Mouse (Mus musculus): ENCODE measurements at regions not wholly inside any gene's neighbourhood (a gene's known extent, or its start where the extent isn't known, plus 50 kb on each side); places are given as distances from the start of the nearest gene placed in this dataset.

GRCm38 (mm10) chr15:68811041-68811440 is 2310.3 kb upstream of the Lrrc6 start:
- Histone ChIP-seq H3K27ac (ENCODE audit: control insufficient read depth, insufficient read depth, low read depth, low read length, poor library complexity) (no peak overlapping the region), H3K4me1 (ENCODE audit: control insufficient read depth, insufficient read depth, low read length) (no peaks in the 10 kb centered on the region), H3K4me3 (replicated peaks; ENCODE audit: control insufficient read depth, low read depth, low read length) (no peak overlapping the region)
- WGBS: 76% methylated on average over 4 of the region's 4 CpGs
- TF ChIP-seq CTCF (IDR thresholded peaks at IDR 0.05; ENCODE audit: control insufficient read depth, insufficient read depth, low read length): no peak
- no peak for TF ChIP-seq POLR2A (IDR thresholded peaks at IDR 0.05; ENCODE audit: borderline replicate concordance, control insufficient read depth, low read depth, low read length)

GRCm38 (mm10) chr15:68810593-68810992 is 2309.9 kb upstream of the Lrrc6 start:
- Histone ChIP-seq H3K4me1 (ENCODE audit: control insufficient read depth, insufficient read depth, low read length) (no peaks in the 10 kb centered on the region), H3K27ac (ENCODE audit: control insufficient read depth, insufficient read depth, low read depth, low read length, poor library complexity) (no peak overlapping the region), H3K4me3 (replicated peaks; ENCODE audit: control insufficient read depth, low read depth, low read length) (no peak overlapping the region)
- WGBS: 77% methylated on average over 6 of the region's 6 CpGs
- TF ChIP-seq POLR2A (IDR thresholded peaks at IDR 0.05; ENCODE audit: borderline replicate concordance, control insufficient read depth, low read depth, low read length) (no peak), CTCF (IDR thresholded peaks at IDR 0.05; ENCODE audit: control insufficient read depth, insufficient read depth, low read length) (no peak)

GRCm38 (mm10) chr15:68808175-68808574 is 2307.5 kb upstream of the Lrrc6 start:
- no peak overlapping the region for H3K27ac ChIP-seq (ENCODE audit: control insufficient read depth, insufficient read depth, low read depth, low read length, poor library complexity)
- no peak overlapping the region for H3K4me3 ChIP-seq (replicated peaks; ENCODE audit: control insufficient read depth, low read depth, low read length)
- TF ChIP-seq CTCF (IDR thresholded peaks at IDR 0.05; ENCODE audit: control insufficient read depth, insufficient read depth, low read length) (no peak), POLR2A (IDR thresholded peaks at IDR 0.05; ENCODE audit: borderline replicate concordance, control insufficient read depth, low read depth, low read length) (no peak)
- H3K4me1 ChIP-seq (ENCODE audit: control insufficient read depth, insufficient read depth, low read length): no peaks in the 10 kb centered on the region
- 71% methylated on average over 1 of the region's 1 CpGs for WGBS

GRCm38 (mm10) chr15:68804254-68804653 is 2303.5 kb upstream of the Lrrc6 start:
- Histone ChIP-seq H3K4me3 (replicated peaks; ENCODE audit: control insufficient read depth, low read depth, low read length) (no peak overlapping the region), H3K27ac (ENCODE audit: control insufficient read depth, insufficient read depth, low read depth, low read length, poor library complexity) (no peak overlapping the region), H3K4me1 (ENCODE audit: control insufficient read depth, insufficient read depth, low read length) (no peaks in the 10 kb centered on the region)
- no peak for TF ChIP-seq CTCF (IDR thresholded peaks at IDR 0.05; ENCODE audit: control insufficient read depth, insufficient read depth, low read length)
- no peak for TF ChIP-seq POLR2A (IDR thresholded peaks at IDR 0.05; ENCODE audit: borderline replicate concordance, control insufficient read depth, low read depth, low read length)
- WGBS: 95% methylated on average over 1 of the region's 1 CpGs

GRCm38 (mm10) chr15:68801763-68802162 is 2301.1 kb upstream of the Lrrc6 start:
- 68% methylated on average over 4 of the region's 4 CpGs for WGBS
- Histone ChIP-seq H3K4me3 (replicated peaks; ENCODE audit: control insufficient read depth, low read depth, low read length) (no peak overlapping the region), H3K4me1 (ENCODE audit: control insufficient read depth, insufficient read depth, low read length) (no peaks in the 10 kb centered on the region), H3K27ac (ENCODE audit: control insufficient read depth, insufficient read depth, low read depth, low read length, poor library complexity) (no peak overlapping the region)
- TF ChIP-seq POLR2A (IDR thresholded peaks at IDR 0.05; ENCODE audit: borderline replicate concordance, control insufficient read depth, low read depth, low read length): no peak
- no peak for TF ChIP-seq CTCF (IDR thresholded peaks at IDR 0.05; ENCODE audit: control insufficient read depth, insufficient read depth, low read length)

- H3K4me1 ChIP-seq (ENCODE audit: control insufficient read depth, insufficient read depth, low read length): no peaks in the 10 kb centered on the region
- WGBS: 65% methylated on average over 2 of the region's 2 CpGs
- no peak overlapping the region for H3K27ac ChIP-seq (ENCODE audit: control insufficient read depth, insufficient read depth, low read depth, low read length, poor library complexity)
- TF ChIP-seq POLR2A (IDR thresholded peaks at IDR 0.05; ENCODE audit: borderline replicate concordance, control insufficient read depth, low read depth, low read length) (no peak), CTCF (IDR thresholded peaks at IDR 0.05; ENCODE audit: control insufficient read depth, insufficient read depth, low read length) (no peak)
- no peak overlapping the region for H3K4me3 ChIP-seq (replicated peaks; ENCODE audit: control insufficient read depth, low read depth, low read length)
Measured at GRCm38 (mm10) chr15:68797406-68797805, 2296.7 kb upstream of the Lrrc6 start.

- Histone ChIP-seq H3K27ac (ENCODE audit: control insufficient read depth, insufficient read depth, low read depth, low read length, poor library complexity) (no peak overlapping the region), H3K4me1 (ENCODE audit: control insufficient read depth, insufficient read depth, low read length) (no peaks in the 10 kb centered on the region), H3K4me3 (replicated peaks; ENCODE audit: control insufficient read depth, low read depth, low read length) (no peak overlapping the region)
- TF ChIP-seq POLR2A (IDR thresholded peaks at IDR 0.05; ENCODE audit: borderline replicate concordance, control insufficient read depth, low read depth, low read length) (no peak), CTCF (IDR thresholded peaks at IDR 0.05; ENCODE audit: control insufficient read depth, insufficient read depth, low read length) (no peak)
- WGBS: 56% methylated on average over 4 of the region's 4 CpGs
Measured at GRCm38 (mm10) chr15:68795239-68795960, 2294.7 kb upstream of the Lrrc6 start.

GRCm38 (mm10) chr15:68759948-68760347 is 2259.2 kb upstream of the Lrrc6 start:
- Histone ChIP-seq H3K27ac (ENCODE audit: control insufficient read depth, insufficient read depth, low read depth, low read length, poor library complexity) (no peak overlapping the region), H3K4me1 (ENCODE audit: control insufficient read depth, insufficient read depth, low read length) (no peaks in the 10 kb centered on the region), H3K4me3 (replicated peaks; ENCODE audit: control insufficient read depth, low read depth, low read length) (no peak overlapping the region)
- TF ChIP-seq POLR2A (IDR thresholded peaks at IDR 0.05; ENCODE audit: borderline replicate concordance, control insufficient read depth, low read depth, low read length) (no peak), CTCF (IDR thresholded peaks at IDR 0.05; ENCODE audit: control insufficient read depth, insufficient read depth, low read length) (no peak)
- 73% methylated on average over 1 of the region's 1 CpGs for WGBS

GRCm38 (mm10) chr15:68755255-68755654 is 2254.5 kb upstream of the Lrrc6 start:
- Histone ChIP-seq H3K4me3 (replicated peaks; ENCODE audit: control insufficient read depth, low read depth, low read length) (no peak overlapping the region), H3K27ac (ENCODE audit: control insufficient read depth, insufficient read depth, low read depth, low read length, poor library complexity) (no peak overlapping the region), H3K4me1 (ENCODE audit: control insufficient read depth, insufficient read depth, low read length) (no peaks in the 10 kb centered on the region)
- WGBS: 74% methylated on average over 1 of the region's 1 CpGs
- TF ChIP-seq CTCF (IDR thresholded peaks at IDR 0.05; ENCODE audit: control insufficient read depth, insufficient read depth, low read length) (no peak), POLR2A (IDR thresholded peaks at IDR 0.05; ENCODE audit: borderline replicate concordance, control insufficient read depth, low read depth, low read length) (no peak)

Data from bone marrow, adult 2 months (tissue).